Mouse (Mus musculus): ENCODE measurements around the gene 1700029P11Rik. TPM values are rescaled to one million over a fixed set of nuclear protein-coding genes. Genes with fewer than 3 reads are reported as not detected.

The 1700029P11Rik gene
- polyA plus RNA-seq, 1 experiment from 2014 or later, result not detected

DNA sequence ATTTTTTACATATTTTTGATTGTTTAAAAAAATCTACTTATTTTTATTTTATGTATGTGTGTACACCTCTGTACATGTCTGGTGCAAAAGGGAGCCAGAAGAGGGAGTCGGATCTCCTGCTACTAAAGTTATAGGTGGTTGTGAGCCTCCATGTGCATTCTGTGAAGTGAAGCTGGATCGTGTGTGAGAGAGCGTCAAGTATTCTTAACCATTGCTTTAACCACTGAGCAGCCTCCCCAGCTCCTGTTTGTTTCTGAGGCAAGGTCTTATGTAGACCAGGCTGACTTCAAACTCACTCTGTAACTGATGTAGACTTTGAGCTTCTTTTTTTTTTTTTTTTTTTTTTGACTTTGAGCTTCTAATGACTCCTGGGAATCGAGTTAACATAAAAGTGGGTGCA is 37.1 kb downstream of the 1700029P11Rik start:
- no peaks in the 10 kb centered on the region for H3K36me3 ChIP-seq
- ATAC-seq, result no peak

DNA sequence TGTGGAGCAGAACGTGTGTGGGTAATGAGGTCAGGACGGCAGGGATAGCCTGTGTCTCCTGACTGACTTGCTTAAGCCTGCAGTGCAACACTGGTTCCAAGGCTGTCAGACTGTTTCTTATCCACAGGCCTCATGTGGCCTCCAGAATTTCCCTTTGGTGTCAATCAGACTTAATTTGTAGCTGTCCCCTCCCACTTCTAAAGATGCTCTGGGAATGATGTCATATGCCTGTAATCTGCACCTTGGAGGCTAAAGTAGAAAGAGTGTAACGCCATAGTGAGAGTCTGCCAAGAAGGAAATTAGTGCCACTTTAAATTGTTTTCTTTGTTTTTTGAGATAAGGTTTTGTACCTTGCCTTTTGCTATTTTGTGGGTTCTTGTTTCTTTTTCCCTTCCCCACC is 38.9 kb downstream of the 1700029P11Rik start:
- Histone ChIP-seq H3K27me3 (replicated peaks) (no peaks in the 10 kb centered on the region), H3K4me1 (replicated peaks) (peaks cover 15% of the 10 kb centered on the region), H3K4me2 (replicated peaks) (no peak overlapping the region), H3K9ac (no peak overlapping the region), H3K4me3 (replicated peaks) (no peak overlapping the region), H3K9me3 (no peaks in the 10 kb centered on the region), H3K27ac (no peak overlapping the region), H3K36me3 (peaks cover 11% of the 10 kb centered on the region)
- 78% methylated on average over 3 of the region's 3 CpGs for WGBS
- no peak for ATAC-seq

More for the DNA sequence above, 37.1 kb downstream of the 1700029P11Rik start:
- 73% methylated on average over 4 of the region's 4 CpGs for WGBS
- Histone ChIP-seq H3K4me3 (replicated peaks) (no peak overlapping the region), H3K4me2 (replicated peaks) (no peak overlapping the region; the same call in 1 of the 2 replicates), H3K9me3 (no peaks in the 10 kb centered on the region), H3K27ac (no peak overlapping the region), H3K27me3 (replicated peaks) (no peaks in the 10 kb centered on the region), H3K4me1 (replicated peaks) (peaks cover 19% of the 10 kb centered on the region), H3K9ac (no peak overlapping the region)

DNA sequence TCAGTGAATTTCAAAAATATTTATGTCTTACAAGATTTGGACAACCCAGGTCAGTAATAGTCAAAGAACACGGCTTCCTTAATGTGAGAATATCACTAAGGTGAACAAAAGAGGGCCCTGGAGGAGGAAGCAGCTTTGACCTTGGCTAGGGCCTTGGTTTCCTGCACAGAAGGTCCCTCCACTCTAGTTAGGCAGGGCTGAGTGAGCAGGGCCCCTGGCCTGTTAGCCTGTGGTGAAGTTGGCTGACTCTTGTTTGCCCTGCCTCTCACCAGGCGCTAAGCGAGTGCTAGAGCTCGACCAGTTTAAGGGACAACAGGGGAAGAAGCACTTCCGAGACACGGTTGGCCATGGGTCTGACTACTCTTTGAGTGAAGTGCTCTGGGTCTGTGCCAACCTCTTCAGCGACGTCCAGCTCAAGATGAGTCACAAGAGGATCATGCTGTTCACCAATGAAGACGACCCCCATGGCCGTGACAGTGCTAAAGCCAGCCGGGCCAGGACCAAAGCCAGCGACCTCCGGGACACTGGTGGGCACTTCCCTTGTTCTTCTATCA is 42.3 kb downstream of the 1700029P11Rik start:
- no peak overlapping the region for H3K4me3 ChIP-seq (replicated peaks)
- H3K9me3 ChIP-seq, result no peaks in the 10 kb centered on the region
- no peak for ATAC-seq
- WGBS, result 84% methylated on average over 13 of the region's 13 CpGs
- peaks cover 36% of the 10 kb centered on the region for H3K36me3 ChIP-seq
- no peak overlapping the region for H3K9ac ChIP-seq
- no peaks in the 10 kb centered on the region for H3K27me3 ChIP-seq (replicated peaks)
- no peaks in the 10 kb centered on the region for H3K4me1 ChIP-seq (replicated peaks)
- H3K4me2 ChIP-seq (replicated peaks), result no peak overlapping the region
- no peak overlapping the region for H3K27ac ChIP-seq

DNA sequence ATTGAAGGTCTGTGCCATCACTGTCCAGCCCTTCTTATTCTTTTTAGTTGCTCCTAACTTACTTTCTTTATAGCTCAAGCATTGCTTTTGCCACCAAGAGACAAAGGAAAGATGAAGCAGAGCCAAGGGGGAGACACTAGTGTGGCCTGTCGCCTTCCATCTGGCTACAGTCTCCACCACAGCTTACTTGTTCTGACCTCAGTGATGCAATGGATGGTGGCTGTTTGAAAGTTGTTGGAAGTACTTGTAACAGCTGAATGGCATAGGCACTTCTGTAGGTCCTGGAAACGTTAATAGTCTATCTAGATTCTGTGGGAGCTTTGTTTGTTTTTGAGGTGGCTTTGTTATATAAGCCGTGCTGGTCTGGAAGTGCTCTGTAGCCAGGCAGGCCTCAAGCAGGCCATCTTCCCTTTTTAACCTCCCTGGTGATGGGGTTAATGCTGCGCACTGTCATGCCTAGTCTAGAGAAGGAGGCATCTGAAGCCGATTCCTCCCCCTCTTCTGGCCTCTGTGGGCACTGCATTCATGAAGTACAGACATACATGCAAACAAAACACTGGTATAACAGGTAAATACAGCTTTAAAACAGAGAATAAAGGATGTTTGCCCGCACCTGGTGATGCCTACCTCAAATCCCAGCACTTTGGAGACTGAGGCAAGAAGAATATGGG is 43.8 kb downstream of the 1700029P11Rik start:
- no peaks in the 10 kb centered on the region for H3K4me1 ChIP-seq (replicated peaks)
- H3K27me3 ChIP-seq (replicated peaks), result no peaks in the 10 kb centered on the region
- no peak for ATAC-seq
- H3K27ac ChIP-seq, result no peak overlapping the region
- no peaks in the 10 kb centered on the region for H3K9me3 ChIP-seq
- no peak overlapping the region for H3K9ac ChIP-seq
- H3K4me2 ChIP-seq (replicated peaks), result no peak overlapping the region
- WGBS, result 83% methylated on average over 6 of the region's 6 CpGs
- peaks cover 36% of the 10 kb centered on the region for H3K36me3 ChIP-seq
- H3K4me3 ChIP-seq (replicated peaks), result no peak overlapping the region

DNA sequence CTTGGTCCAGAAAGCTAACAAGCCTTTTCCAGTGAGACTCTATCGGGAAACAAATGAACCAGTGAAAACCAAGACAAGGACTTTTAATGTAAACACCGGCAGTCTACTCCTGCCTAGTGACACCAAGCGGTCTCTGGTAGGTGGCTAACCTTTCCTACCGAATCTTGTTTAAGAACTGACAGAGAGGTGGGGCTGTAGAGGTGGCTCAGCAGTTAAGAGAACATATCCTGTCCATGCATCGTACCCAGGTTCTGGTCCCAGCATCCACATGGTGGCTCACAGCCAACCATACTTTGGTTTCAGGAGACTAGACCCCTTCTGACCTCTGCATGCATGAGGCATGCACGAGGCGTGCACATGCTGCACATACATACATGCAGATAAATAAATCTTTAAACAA is 46.9 kb downstream of the 1700029P11Rik start:
- Histone ChIP-seq H3K9me3 (no peaks in the 10 kb centered on the region), H3K4me3 (replicated peaks) (no peak overlapping the region), H3K4me1 (replicated peaks) (no peaks in the 10 kb centered on the region), H3K27me3 (replicated peaks) (no peaks in the 10 kb centered on the region), H3K36me3 (peaks cover 44% of the 10 kb centered on the region), H3K27ac (no peak overlapping the region), H3K4me2 (replicated peaks) (no peak overlapping the region), H3K9ac (no peak overlapping the region)
- no peak for ATAC-seq
- WGBS, result 87% methylated on average over 7 of the region's 7 CpGs

DNA sequence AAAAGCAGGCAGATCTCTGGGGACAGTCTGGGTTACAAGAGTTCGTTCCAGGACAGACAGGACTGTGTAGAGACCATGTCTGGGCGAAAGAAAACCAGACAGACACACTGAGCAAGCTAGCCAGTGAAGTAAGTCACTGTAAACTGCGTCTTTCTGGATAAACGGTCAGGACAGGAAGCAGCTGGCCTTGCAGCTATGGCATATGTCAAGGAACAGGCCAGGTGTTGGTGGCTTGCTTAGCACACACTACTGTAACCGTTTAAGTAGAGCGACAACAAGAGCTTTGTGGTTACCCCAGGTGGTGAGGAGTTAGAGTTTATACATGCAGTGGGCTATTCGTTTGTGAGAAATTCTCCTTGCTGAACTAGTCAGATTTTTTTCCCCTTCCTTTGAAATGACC is 47.4 kb downstream of the 1700029P11Rik start:
- Histone ChIP-seq H3K9ac (no peak overlapping the region), H3K36me3 (peaks cover 44% of the 10 kb centered on the region), H3K4me2 (replicated peaks) (no peak overlapping the region), H3K9me3 (no peaks in the 10 kb centered on the region), H3K4me3 (replicated peaks) (no peak overlapping the region), H3K4me1 (replicated peaks) (no peaks in the 10 kb centered on the region), H3K27me3 (replicated peaks) (no peaks in the 10 kb centered on the region), H3K27ac (no peak overlapping the region)
- ATAC-seq, result no peak
- WGBS, result 75% methylated on average over 7 of the region's 7 CpGs

Other genes with a start within 250 kb of the 1700029P11Rik start
- gene Zc3h7b, start 235.5 kb upstream of the 1700029P11Rik start, polyA plus RNA-seq (2015; fragmentation: Nextera tagmentation; extraction: Ambion mirVana), result 16.8 and 17.2 TPM in 2 replicates
- 95.0 and 102 TPM in 2 replicates for gene Rangap1, start 235.0 kb upstream of the 1700029P11Rik start, polyA plus RNA-seq (2015; fragmentation: Nextera tagmentation; extraction: Ambion mirVana)
- 15.9 and 17.7 TPM in 2 replicates for gene Tef, start 178.1 kb upstream of the 1700029P11Rik start, polyA plus RNA-seq (2015; fragmentation: Nextera tagmentation; extraction: Ambion mirVana)
- gene Tob2, start 121.7 kb upstream of the 1700029P11Rik start, polyA plus RNA-seq (2015; fragmentation: Nextera tagmentation; extraction: Ambion mirVana), result 25.9 and 26.0 TPM in 2 replicates
- 120 and 152 TPM in 2 replicates for gene Phf5a, start 108.6 kb upstream of the 1700029P11Rik start, polyA plus RNA-seq (2015; fragmentation: Nextera tagmentation; extraction: Ambion mirVana)
- 227 and 239 TPM in 2 replicates for gene Aco2, start 108.2 kb upstream of the 1700029P11Rik start, polyA plus RNA-seq (2015; fragmentation: Nextera tagmentation; extraction: Ambion mirVana)
- 65.5 and 80.4 TPM in 2 replicates for gene Polr3h, start 54.3 kb upstream of the 1700029P11Rik start, polyA plus RNA-seq (2015; fragmentation: Nextera tagmentation; extraction: Ambion mirVana)
- gene Csdc2, start 43.8 kb upstream of the 1700029P11Rik start, polyA plus RNA-seq (2015; fragmentation: Nextera tagmentation; extraction: Ambion mirVana), result 11.7 and 12.9 TPM in 2 replicates
- gene Pmm1, start 19.6 kb upstream of the 1700029P11Rik start, polyA plus RNA-seq (2015; fragmentation: Nextera tagmentation; extraction: Ambion mirVana), result 22.5 and 23.2 TPM in 2 replicates
- gene Xrcc6, start 7.3 kb downstream of the 1700029P11Rik start, polyA plus RNA-seq (2015; fragmentation: Nextera tagmentation; extraction: Ambion mirVana), result 76.1 and 79.6 TPM in 2 replicates
- 19.8 and 21.3 TPM in 2 replicates for gene Desi1, start 53.3 kb downstream of the 1700029P11Rik start, polyA plus RNA-seq (2015; fragmentation: Nextera tagmentation; extraction: Ambion mirVana)
- 256 and 273 TPM in 2 replicates for gene Snu13, start 67.1 kb downstream of the 1700029P11Rik start, polyA plus RNA-seq (2015; fragmentation: Nextera tagmentation; extraction: Ambion mirVana)
- gene 4930407I10Rik, start 78.6 kb downstream of the 1700029P11Rik start, polyA plus RNA-seq (2015; fragmentation: Nextera tagmentation; extraction: Ambion mirVana), result not detected in 2 replicates
- not detected in 2 replicates for gene Mei1, start 89.5 kb downstream of the 1700029P11Rik start, polyA plus RNA-seq (2015; fragmentation: Nextera tagmentation; extraction: Ambion mirVana)
- 12.0 and 12.6 TPM in 2 replicates for gene Ccdc134, start 147.4 kb downstream of the 1700029P11Rik start, polyA plus RNA-seq (2015; fragmentation: Nextera tagmentation; extraction: Ambion mirVana)
- 163 and 172 TPM in 2 replicates for gene Srebf2, start 166.6 kb downstream of the 1700029P11Rik start, polyA plus RNA-seq (2015; fragmentation: Nextera tagmentation; extraction: Ambion mirVana)
- gene Shisa8, start 232.3 kb downstream of the 1700029P11Rik start, polyA plus RNA-seq (2015; fragmentation: Nextera tagmentation; extraction: Ambion mirVana), result 0.10 and 0.15 TPM in 2 replicates
- gene Tnfrsf13c, start 243.8 kb downstream of the 1700029P11Rik start, polyA plus RNA-seq (2015; fragmentation: Nextera tagmentation; extraction: Ambion mirVana), result 0.25 TPM in 1 of 2 replicates, not detected in the other

Data from intestine, embryonic 15.5 days (tissue).